Mouse (Mus musculus) E14TG2a.4 (cell line): ENCODE data around the gene Tet1.

Experiments used
- CTCF ChIP-seq: conservative IDR thresholded peaks from 2 replicates; pipeline ENCODE4 v1.5.1; 2014; ENCODE audit warnings: low read length
- POU5F1 ChIP-seq: IDR thresholded peaks from 2 replicates; pipeline ENCODE4 v1.6.1; 2014; ENCODE audit warnings: low read length, borderline replicate concordance

GRCm38 (mm10) chr10:62944975-62945580 is 36.3 kb upstream of the Tet1 start:
- no peak for TF ChIP-seq CTCF
- no peak for TF ChIP-seq POU5F1
